Mouse (Mus musculus): Measurements from ENCODE around the gene Engase.

GRCm38 (mm10) chr11:118511851-118512250 lies 35.2 kb downstream of the Engase start:
- TF ChIP-seq CTCF (IDR thresholded peaks at IDR 0.05): no peak
- no peak for TF ChIP-seq POLR2A (IDR thresholded peaks at IDR 0.05; ENCODE audit: insufficient read depth, low read depth, low read length)

All from heart, adult 2 months (tissue).